Mouse (Mus musculus): ENCODE results near the gene Astn2.

Gene Astn2

DNA sequence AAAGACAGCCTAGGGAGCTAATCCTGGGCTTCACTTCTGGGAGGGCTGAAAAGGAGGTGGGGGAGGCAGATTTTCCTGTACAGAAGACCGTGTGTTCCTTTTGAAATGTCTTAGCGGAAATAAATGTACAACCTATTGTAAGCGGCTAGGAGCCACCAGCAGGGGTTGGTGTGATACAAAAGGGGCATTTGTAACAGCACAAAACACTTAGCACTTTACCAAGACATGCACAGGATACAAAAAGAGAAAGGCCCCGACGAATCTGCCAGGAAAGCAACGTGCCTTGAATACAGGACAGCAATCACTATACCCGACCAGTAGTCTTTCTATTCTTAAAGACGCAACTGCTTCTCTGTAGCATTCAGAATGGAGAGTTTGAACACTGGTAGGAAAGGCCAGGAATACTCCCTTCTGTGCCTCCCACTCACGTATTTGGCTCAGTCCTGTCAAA is 564.8 kb downstream of the Astn2 start:
- DNase-seq (ENCODE audit: low spot score) = no peak

DNA sequence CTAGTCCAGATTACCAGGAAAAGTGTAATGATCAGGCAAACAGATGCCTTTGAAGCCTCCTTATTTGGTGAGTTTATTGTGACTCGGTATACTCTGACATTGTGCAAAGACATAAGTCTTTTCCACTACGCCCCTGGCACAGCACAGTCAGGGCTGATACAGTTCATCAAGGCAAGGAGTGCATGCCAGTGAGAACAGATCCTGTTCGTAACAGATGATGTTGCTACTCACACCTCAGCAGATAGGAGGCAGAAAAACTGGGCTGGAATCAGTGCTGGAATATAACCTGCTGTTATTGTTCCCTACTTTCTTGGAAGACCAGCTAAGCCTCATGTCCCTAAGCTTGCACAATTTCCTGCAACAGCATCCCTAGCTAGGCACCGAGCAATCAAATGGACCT is 565.6 kb downstream of the Astn2 start:
- DNase-seq (ENCODE audit: low spot score) = no peak

DNA sequence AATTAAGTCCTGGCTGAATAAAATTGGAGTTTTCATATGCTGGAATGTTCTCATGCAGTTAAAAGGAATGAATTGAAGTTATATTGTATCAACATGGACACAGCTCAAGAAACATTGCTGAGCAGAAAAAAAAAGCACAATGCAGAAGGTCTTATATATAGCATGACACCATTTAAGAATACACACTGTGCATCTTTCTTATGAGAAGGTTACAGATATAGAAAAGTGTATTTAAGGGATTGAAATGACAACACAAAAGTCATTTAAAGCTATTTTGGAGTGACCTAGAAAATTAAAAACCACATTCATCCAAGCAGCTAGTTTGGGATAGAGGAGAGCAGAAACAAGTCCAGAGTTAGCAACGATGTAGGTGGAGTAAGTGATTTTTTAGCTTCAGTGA is 571.4 kb downstream of the Astn2 start:
- DNase-seq (ENCODE audit: low spot score) = no peak

DNA sequence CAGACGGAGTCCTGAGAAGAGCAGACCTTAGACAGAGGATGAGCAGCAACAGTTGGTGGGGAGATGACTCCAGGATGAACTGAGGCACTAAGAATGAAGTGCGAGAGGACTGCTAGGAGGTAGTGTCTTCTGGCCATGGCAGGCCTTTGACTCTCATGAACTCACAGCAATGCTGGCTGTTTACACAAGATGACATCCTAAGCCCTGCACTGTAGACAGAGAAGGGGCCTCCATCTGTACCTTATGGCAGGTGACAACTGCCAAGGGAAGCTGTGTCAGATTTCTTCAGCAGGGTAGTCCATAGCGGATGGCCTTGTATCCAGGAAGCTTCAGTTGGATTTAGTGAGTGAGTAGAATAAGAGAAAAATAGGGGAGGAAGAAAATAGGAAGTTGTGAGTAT is 572.5 kb downstream of the Astn2 start:
- no peak for DNase-seq (ENCODE audit: low spot score)

DNA sequence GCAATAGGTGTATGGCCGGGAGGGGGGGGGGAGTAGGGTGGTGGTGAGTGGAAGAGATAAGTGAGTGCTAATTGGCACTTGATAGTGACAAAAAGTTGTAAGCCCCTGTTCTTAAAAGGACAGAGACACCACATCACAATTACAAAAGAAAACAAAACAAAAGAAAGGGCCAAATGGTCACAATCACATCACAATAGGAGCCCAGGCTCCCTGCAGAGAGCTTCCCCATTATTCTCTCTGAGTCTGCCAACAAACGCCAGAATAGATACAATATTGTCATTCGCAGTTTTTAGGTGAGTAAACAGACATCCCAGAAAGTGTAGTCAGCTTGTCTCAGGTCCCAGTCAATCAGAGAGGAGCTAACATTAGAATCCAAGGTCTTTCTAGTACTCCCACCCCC is 573.9 kb downstream of the Astn2 start:
- DNase-seq (ENCODE audit: low spot score) = no peak

GRCm38 (mm10) chr4:65821070-65821469 is 583.3 kb downstream of the Astn2 start:
- no peak for DNase-seq (ENCODE audit: low spot score)

DNA sequence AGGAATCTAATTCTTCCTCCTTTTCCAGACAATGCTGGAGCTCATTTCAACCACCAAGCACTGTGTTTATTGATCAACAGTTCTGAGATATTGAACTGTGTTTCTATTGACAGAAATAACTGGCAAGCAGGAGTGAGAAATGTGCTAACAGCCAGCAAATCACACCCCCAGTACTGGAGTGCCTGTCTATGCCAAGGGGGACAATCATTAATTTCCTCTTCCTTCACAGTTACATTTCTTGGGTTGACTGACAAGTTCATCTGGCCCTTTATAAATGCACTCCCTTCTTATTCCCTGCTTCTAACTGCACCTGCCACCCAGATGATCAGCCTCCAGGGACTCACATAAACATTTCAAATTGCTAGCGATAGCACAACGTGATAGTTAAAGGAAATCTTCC is 584.2 kb downstream of the Astn2 start:
- no peak for DNase-seq (ENCODE audit: low spot score)

DNA sequence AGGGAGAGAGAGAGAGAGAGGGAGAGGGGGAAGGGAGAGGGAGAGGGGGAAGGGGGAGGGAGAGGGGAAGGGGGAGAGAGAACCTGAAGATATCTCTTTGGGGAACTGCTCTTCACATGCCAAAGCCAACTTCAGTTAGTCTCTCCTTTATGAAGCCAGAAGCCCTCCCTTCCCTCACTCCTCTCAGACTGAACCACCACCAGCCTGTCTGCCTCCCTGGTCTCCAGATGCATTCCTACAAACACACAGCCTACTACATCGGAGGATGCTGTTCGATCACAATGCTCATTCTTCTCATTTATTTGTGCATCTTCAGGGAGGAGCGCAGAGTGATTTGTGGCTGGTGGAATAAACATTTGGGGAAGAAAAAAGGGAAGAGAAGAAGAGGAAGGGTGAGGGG is 584.6 kb downstream of the Astn2 start:
- no peak for DNase-seq (ENCODE audit: low spot score)

- DNase-seq (ENCODE audit: low spot score) = no peak
These were observed 590.3 kb downstream of the Astn2 start for GRCm38 (mm10) chr4:65814176-65814535.

DNA sequence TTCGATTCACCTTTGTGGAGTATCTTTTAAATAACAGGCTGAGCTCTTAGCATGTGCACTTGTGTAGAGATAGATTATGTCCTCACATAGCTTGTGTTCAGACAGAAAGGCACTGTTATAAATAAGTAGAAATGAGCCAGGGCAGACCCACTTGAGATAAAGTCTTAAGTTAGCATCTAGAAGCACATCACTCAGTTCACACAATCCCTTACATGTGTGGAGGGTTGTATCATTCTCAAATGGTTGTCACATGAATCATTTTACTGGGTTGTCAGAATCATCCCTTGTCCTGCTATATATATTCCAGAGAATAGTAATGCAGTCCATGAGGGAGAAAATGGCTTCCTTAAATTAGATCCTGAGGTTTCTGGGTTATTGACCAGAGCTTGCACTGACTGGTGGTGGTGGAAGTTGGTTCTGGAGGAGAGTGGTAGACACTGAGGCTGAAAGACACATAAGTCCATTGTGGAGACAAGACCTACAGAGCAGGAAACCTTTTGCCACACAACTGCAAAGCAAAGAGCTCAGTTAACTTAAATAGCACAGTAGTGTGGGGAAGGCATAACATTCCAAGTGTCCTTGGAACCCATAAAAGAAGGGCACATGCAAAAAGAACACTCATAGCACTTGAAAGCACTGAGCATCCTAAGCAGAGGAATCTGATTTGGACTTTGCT is 590.8 kb downstream of the Astn2 start:
- DNase-seq (ENCODE audit: low spot score) = no peak

DNA sequence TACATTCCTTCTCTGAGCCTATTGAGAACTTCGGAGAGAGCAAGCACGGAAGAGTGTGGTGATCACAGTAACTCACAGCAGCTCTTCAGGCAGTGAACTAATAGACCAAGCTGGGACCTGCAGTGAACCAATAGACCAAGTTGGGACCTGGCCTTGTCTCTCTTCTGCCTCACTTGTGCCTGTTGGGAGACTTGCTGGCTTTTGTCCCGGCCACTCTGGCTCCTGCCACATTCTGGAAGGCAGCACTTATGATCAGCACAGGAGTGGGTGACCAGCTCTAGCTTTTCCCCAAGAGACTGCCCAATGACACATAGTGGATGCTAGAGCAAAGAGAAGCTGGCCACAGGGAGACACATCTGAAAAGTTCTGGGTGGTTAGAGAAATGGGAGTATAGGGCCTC is 597.1 kb downstream of the Astn2 start:
- DNase-seq (ENCODE audit: low spot score) = no peak

GRCm38 (mm10) chr4:65801204-65801603 is 603.2 kb downstream of the Astn2 start:
- no peak for DNase-seq (ENCODE audit: low spot score)

DNA sequence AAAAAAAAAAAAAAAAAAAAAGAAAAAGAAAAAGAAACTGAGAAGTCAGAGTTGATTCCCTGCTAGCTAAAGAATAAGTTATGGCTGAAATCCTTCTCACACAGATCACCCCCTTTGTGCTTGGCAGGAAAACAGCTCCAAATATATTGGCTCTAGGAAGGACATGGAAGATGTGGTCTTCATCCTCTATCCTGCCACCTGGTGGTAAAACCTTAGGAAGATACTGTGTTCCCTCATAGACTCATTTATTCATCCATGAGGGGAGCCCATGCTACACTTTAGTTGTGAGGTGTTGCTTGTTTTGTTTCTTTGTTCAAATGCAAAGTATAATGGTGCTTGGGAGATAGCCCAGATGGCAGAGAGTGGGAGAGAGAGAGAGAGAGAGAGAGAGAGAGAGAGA is 613.4 kb downstream of the Astn2 start:
- no peak for DNase-seq (ENCODE audit: low spot score)

DNA sequence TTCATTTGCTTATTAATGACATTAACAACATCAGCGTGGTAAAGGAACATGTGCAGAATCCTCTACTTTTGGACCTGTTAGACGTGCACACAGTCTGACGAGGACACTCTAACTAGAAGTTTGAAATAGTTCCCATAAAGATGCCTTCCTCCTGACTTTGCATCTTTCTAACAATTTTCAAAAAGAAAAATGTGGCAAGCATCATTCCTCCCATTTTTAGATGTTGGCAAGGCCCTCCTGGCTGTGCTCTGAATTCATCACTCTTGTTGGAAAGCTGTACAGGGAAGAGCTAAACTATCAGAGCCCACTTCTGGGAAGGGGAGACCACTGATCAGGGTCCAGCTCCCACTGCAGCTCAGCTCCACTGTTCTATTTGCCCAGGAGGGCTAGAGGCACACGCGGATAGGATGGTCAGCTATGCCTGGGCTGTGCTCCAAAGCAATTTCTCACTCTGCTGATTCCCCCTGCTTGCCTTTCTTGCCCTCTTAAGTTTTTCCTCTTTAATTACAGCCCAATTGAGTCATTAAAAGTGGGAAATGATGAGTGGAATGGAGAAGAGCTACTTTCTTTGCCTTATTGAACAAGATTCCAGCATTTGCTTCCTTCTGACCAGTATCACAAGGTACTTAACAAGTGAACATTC is 630.9 kb downstream of the Astn2 start:
- DNase-seq (ENCODE audit: low spot score) = no peak

DNA sequence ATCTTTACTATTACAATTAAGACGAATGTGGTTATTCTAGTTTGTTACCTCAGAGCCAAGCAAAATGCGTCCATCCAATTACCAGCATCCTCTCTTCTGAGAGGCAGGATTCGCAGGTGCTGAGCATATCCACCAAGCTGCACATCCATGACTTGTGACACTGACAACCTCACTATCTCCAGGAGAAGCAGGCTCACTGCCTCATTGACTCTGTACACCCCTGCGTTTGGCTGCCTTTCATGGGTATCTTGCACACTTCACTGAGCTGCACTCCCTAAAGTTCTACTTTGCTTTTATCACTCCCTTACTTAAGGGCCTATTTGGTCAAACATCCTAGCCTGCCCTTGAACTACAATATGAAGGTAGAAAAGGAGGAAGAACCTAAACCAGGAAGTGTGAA is 633.5 kb downstream of the Astn2 start:
- no peak for DNase-seq (ENCODE audit: low spot score)

DNA sequence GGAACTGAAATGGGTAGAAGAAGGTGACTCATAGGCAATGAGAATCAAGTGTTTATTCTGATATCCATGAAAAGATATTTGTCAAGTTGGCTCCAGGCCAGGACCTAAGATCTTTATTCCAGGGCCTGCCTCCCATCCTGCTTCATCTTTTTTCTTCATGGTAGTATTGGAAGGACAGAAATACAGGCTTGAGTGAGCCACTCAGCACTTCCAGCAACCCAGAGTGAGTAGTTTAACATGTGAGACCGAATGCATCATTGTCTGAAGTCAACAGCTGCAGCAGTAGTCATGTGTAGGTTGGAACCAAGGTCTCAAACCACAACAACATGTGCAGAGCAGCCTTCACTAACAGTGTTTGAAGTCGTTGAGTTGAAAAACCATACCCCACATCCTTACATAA is 636.5 kb downstream of the Astn2 start:
- DNase-seq (ENCODE audit: low spot score) = no peak

DNA sequence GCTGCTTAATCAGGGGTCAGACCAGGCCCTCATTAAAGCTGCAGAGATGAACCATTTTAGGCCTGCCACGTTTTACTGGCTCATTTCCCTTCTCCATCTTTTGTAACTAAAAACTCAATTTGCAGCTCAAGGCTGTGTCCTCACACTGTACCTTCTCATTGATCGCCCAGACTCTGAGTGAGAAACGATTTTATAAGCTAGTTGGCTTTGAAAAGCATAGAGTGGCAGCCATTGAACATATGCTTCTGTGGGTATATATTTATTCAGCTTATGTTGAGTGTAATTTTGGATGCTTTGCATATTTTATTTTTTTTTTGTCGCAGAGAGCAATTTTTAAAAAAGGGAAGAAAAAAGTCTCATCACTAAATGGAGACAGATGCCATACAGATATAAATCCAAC is 637.0 kb downstream of the Astn2 start:
- no peak for DNase-seq (ENCODE audit: low spot score)

GRCm38 (mm10) chr4:65765312-65765711 is 639.1 kb downstream of the Astn2 start:
- no peak for DNase-seq (ENCODE audit: low spot score)

DNA sequence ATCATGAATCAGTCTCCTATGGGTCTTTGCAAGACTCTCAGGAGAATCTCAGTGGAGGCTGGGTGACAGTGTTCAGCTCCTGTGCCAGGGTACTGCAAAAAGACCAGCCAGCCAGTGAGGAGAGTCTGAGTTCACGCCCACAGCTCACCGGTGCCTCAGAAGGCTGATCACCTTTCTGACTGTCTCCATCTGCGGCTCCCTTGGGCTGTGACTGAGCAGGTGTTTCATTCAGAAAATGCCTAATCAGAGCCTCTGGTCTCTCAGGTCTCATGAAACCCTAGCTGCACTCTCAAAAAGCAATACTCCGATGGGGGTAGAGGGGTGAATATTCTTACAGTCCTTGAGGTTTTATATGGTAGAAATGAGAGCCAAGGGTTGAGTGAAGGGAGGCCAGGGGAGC is 640.1 kb downstream of the Astn2 start:
- DNase-seq (ENCODE audit: low spot score) = no peak

DNA sequence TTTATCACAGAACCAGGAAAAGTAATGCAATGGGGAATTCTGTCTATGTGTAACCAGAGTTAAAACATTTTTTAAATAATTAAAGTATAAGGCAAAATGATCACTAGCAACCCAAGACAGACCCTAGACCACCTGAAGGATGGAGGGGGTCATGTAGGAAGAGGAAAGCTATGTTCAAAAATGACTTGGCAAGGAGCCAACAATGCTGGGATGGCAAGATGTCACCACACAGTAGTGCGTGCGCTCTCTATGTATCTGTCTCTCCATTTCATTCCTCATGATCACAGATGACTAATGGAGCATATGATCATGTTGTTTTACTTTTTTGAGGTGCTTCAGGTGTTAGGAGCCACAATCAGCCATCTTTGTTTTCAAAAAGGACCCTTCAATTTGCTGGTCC is 640.6 kb downstream of the Astn2 start:
- DNase-seq (ENCODE audit: low spot score) = no peak

- no peak for DNase-seq (ENCODE audit: low spot score)
These were observed 642.3 kb downstream of the Astn2 start for GRCm38 (mm10) chr4:65762116-65762515.

DNA sequence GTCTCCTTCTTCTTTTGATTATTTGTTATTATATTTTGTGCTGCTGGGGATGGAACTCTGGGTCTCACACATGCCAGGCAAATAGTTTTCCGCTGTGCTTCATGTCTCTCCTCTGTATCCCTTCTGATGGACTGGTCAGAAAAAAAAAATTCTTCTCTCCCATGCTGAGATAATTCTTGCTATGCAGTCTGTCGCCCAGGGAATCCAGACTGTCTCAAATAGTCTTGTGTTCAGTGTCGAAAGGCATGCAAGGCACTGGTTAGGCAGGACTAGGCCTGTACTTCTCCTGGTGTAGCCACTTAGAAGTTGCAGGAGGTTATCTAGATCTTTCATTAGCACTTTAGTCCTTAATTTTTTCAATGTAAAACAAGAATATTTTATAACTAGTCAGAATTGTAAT is 642.8 kb downstream of the Astn2 start:
- no peak for DNase-seq (ENCODE audit: low spot score)

DNA sequence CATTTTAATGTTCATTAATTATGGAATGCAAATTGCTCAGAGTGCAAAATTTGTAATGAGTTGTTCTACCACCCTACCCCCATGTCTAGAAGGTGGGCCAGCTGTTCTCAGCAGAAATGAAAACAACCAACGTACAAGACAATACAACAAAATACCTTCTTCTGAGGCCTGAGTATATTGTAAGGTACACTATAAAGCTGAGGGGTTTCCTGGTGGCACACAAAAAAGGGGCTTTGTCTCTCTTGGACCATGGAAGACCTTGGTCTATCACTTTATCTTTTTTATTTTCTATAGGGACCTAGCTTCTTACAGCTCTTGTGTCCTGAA is 645.6 kb downstream of the Astn2 start:
- no peak for DNase-seq (ENCODE audit: low spot score)

- no peak for DNase-seq (ENCODE audit: low spot score)
These were observed 646.1 kb downstream of the Astn2 start for GRCm38 (mm10) chr4:65758174-65758874.

Measured in yolk sac, embryonic 10.5 days (tissue).